Mouse (Mus musculus) bone marrow, adult 2 months (tissue): Measurements from ENCODE around the gene Ccl5.

ENCODE experiments used
- CTCF ChIP-seq: fragments of 200-500 bp; IDR thresholded peaks from 2 replicates; pipeline ENCODE4 v1.5.1; 2011; ENCODE audit warnings: low read length, control low read depth; ENCODE audit not compliant: control insufficient read depth, insufficient read depth
- POLR2A ChIP-seq: fragments of 200-500 bp; IDR thresholded peaks from 2 replicates; pipeline ENCODE4 v1.6.1; 2011; ENCODE audit warnings: low read depth, mild to moderate bottlenecking, control low read depth, low read length, borderline replicate concordance; ENCODE audit not compliant: control insufficient read depth

DNA sequence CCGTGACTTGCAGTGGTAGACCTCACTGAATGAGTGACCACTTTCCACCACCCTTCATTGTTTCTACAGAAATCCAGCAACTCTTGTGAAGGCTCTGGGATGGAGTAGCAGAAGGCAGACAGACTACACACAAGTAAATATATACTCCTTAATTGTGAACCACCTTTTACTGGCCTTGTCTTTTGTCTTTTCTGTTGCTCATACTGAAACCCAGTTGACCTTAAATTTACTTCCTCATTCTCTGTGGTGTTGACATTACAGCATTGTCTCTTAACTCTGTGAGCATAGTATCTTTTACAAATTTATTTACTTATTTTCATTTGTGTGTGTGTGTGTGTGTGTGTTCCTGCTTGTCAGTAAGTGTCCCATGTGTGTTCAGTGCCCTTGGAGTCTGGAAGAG lies 2.9 kb upstream of the Ccl5 start:
- TF ChIP-seq CTCF (no peak), POLR2A (no peak)
